ENCODE assay signal across 25 mouse cellular contexts in the genomic region with DNA sequence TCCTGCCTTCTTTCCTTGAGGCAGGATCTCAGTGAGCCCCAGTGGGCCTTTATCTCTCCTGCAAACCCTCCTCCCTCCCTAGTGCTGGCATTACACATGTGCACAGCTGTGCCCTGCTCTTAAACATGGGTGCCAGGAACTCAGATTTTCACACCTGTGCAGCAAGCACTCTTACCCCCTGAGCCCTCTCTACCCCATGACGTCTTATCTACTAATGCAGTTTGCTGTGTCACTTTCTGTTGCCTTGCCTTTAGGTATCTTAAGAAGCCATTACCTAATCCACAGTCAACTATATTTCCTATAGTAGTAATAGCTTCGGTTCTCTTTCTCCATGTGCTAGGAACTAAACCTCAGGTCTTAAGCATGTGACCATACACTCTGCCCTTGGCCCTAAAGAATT. TPM values are rescaled to one million over a fixed set of nuclear protein-coding genes. Genes with fewer than 3 reads are reported as not detected.
"Had no signal": no experiment of that assay in that cellular context is flagged by ENCODE, and none has a peak within 500 bp of the region (broad histone marks: within the 10 kb centered on the region; RNA-seq: fewer than 3 reads in every experiment).

No protein-coding gene starts in this region.

- H3K9ac ChIP-seq: kidney, embryonic 15.5 days; limb, embryonic 12.5 days; limb, embryonic 15.5 days; lung, embryonic 15.5 days had no signal

- H3K4me1 ChIP-seq: kidney, embryonic 15.5 days; limb, embryonic 12.5 days; limb, embryonic 15.5 days had no signal

- H3K27ac ChIP-seq: kidney, embryonic 15.5 days; limb, embryonic 12.5 days; limb, embryonic 15.5 days; macrophage had no signal

- H3K27me3 ChIP-seq: kidney, embryonic 15.5 days; limb, embryonic 12.5 days; limb, embryonic 15.5 days; lung, embryonic 15.5 days; megakaryocyte, embryonic 14.5 days had no signal

- DNase-seq: kidney, adult 11 months; kidney, adult 8-10 months; kidney, postnatal 10 days; kidney, postnatal 36 days; left cerebral cortex, postnatal 4 days; lung, adult 18-20 months; midbrain, embryonic 14.5 days; thymus, adult 18-20 months; thymus, postnatal 14 days; thymus, postnatal 4 days had no signal

- H3K9me3 ChIP-seq: kidney, embryonic 15.5 days; limb, embryonic 12.5 days; limb, embryonic 15.5 days; lung, embryonic 15.5 days; megakaryocyte, embryonic 14.5 days had no signal

- H3K4me3 ChIP-seq: kidney, embryonic 15.5 days; limb, embryonic 12.5 days; limb, embryonic 15.5 days; lung, embryonic 15.5 days; megakaryocyte, embryonic 14.5 days had no signal

- H3K4me2 ChIP-seq: kidney, embryonic 15.5 days; limb, embryonic 12.5 days; limb, embryonic 15.5 days; lung, embryonic 15.5 days; midbrain, embryonic 11.5 days had no signal

RNA-seq across cellular contexts. Expression of gene Gm10273, which starts 32.2 kb away (rescaled TPM):
- polyA plus RNA-seq: kidney, embryonic 15.5 days; limb, embryonic 12.5 days had no signal

RNA-seq across cellular contexts. Expression of gene Pla2g12b, which starts 40.3 kb away (rescaled TPM):
- total RNA-seq: layer of hippocampus, adult 8-10 months; layer of hippocampus, postnatal 14 days; left cerebral cortex, adult 8-10 months; left cerebral cortex, postnatal 14 days; left cerebral cortex, postnatal 4 days; midbrain, postnatal 0 days had no signal
- polyA plus RNA-seq: limb, embryonic 12.5 days; macrophage; midbrain, embryonic 11.5 days; midbrain, embryonic 14.5 days; midbrain, postnatal 0 days; neural tube, embryonic 11.5 days; neural tube, embryonic 14.5 days; spleen, adult 2 months had no signal
